Mouse (Mus musculus): ENCODE results near the gene Gpatch2. TPM values are rescaled to one million over a fixed set of nuclear protein-coding genes. Genes with fewer than 3 reads are reported as not detected.

The Gpatch2 gene
- polyA plus RNA-seq, 1 experiment from 2014 or later = 30.8 TPM

- Histone ChIP-seq H3K4me1 (replicated peaks; ENCODE audit: control insufficient read depth, insufficient read depth, low read length) (no peaks in the 10 kb centered on the region), H3K9ac (ENCODE audit: low read length) (no peak overlapping the region), H3K4me2 (ENCODE audit: low read depth, low read length, severe bottlenecking) (no peak overlapping the region), H3K9me3 (ENCODE audit: control insufficient read depth, low read length) (no peaks in the 10 kb centered on the region), H3K27ac (ENCODE audit: low read depth, low read length) (no peak overlapping the region), H3K36me3 (ENCODE audit: control insufficient read depth, insufficient read depth, low read length) (no peaks in the 10 kb centered on the region; the same call in 1 of the 2 replicates), H3K27me3 (ENCODE audit: control insufficient read depth, insufficient read depth, low read length) (no peaks in the 10 kb centered on the region), H3K4me3 (ENCODE audit: low read depth, low read length) (no peak overlapping the region)
- ATAC-seq (replicated peaks; ENCODE audit: low FRiP score) (no peak), DNase-seq (ENCODE audit: low spot score) (no peak)
- WGBS = over 99% methylated on average over 3 of the region's 3 CpGs
Observed at GRCm38 (mm10) chr1:187235161-187235560, 19.9 kb downstream of the Gpatch2 start.

GRCm38 (mm10) chr1:187236296-187236695 is 21.0 kb downstream of the Gpatch2 start:
- H3K4me3 ChIP-seq (ENCODE audit: low read depth, low read length) = no peak overlapping the region
- WGBS = 83% methylated on average over 6 of the region's 6 CpGs
- H3K27me3 ChIP-seq (ENCODE audit: control insufficient read depth, insufficient read depth, low read length) = no peaks in the 10 kb centered on the region
- no peak overlapping the region for H3K4me2 ChIP-seq (ENCODE audit: low read depth, low read length, severe bottlenecking)
- H3K9ac ChIP-seq (ENCODE audit: low read length) = no peak overlapping the region
- no peaks in the 10 kb centered on the region for H3K9me3 ChIP-seq (ENCODE audit: control insufficient read depth, low read length)
- DNase-seq (ENCODE audit: low spot score) = no peak
- no peak overlapping the region for H3K27ac ChIP-seq (ENCODE audit: low read depth, low read length)
- no peaks in the 10 kb centered on the region for H3K4me1 ChIP-seq (replicated peaks; ENCODE audit: control insufficient read depth, insufficient read depth, low read length)
- no peaks in the 10 kb centered on the region; the same call in 1 of the 2 replicates for H3K36me3 ChIP-seq (ENCODE audit: control insufficient read depth, insufficient read depth, low read length)
- no peak for ATAC-seq (replicated peaks; ENCODE audit: low FRiP score)

DNA sequence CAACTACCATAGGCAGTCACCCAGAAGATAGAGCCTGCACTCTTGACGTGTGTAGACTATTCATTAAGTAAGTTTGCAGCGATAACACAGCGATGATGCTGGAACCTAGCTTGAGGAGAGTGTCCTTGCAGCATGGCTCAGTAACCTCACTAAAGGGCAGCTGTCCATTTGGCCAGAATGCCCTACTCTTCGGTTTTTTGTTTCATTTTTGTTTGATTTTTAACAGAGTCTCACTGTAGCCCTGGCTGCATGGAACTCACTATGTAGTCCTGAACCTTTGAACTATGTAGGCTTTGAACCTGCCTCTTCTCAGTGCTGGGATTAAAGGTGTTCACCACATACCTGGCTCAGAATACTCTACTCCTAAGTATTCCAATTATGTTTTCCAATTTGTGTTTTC is 22.8 kb downstream of the Gpatch2 start:
- H3K27ac ChIP-seq (ENCODE audit: low read depth, low read length) = no peak overlapping the region
- no peak overlapping the region for H3K4me2 ChIP-seq (ENCODE audit: low read depth, low read length, severe bottlenecking)
- ATAC-seq (replicated peaks; ENCODE audit: low FRiP score) (no peak), DNase-seq (ENCODE audit: low spot score) (no peak)
- H3K9me3 ChIP-seq (ENCODE audit: control insufficient read depth, low read length) = no peaks in the 10 kb centered on the region
- H3K4me1 ChIP-seq (replicated peaks; ENCODE audit: control insufficient read depth, insufficient read depth, low read length) = no peaks in the 10 kb centered on the region
- no peak overlapping the region for H3K9ac ChIP-seq (ENCODE audit: low read length)
- no peak overlapping the region for H3K4me3 ChIP-seq (ENCODE audit: low read depth, low read length)
- H3K36me3 ChIP-seq (ENCODE audit: control insufficient read depth, insufficient read depth, low read length) = no peaks in the 10 kb centered on the region; the same call in 1 of the 2 replicates
- 97% methylated on average over 4 of the region's 4 CpGs for WGBS
- no peaks in the 10 kb centered on the region for H3K27me3 ChIP-seq (ENCODE audit: control insufficient read depth, insufficient read depth, low read length)

DNA sequence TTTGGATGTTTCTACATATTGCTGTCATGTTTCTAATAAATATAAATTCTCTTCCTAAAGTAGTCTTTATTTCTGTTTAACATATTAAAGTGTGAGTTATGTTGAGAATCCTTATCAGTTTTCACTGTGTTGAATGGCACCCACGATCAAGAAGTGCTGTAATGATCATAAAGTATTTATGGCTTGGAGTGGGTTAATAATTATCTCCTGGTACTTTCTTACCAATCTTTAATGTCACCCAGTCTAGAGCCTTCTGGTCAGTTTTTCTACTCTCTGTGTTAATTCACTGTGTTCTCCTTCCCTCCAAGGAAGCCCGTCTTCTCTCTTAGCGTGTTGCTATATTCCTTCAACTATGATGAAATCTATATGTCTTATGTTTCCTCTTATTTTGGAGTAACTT is 25.0 kb downstream of the Gpatch2 start:
- Histone ChIP-seq H3K4me1 (replicated peaks; ENCODE audit: control insufficient read depth, insufficient read depth, low read length) (no peaks in the 10 kb centered on the region), H3K27me3 (ENCODE audit: control insufficient read depth, insufficient read depth, low read length) (no peaks in the 10 kb centered on the region), H3K4me2 (ENCODE audit: low read depth, low read length, severe bottlenecking) (no peak overlapping the region), H3K4me3 (ENCODE audit: low read depth, low read length) (no peak overlapping the region), H3K9me3 (ENCODE audit: control insufficient read depth, low read length) (no peaks in the 10 kb centered on the region), H3K9ac (ENCODE audit: low read length) (no peak overlapping the region), H3K36me3 (ENCODE audit: control insufficient read depth, insufficient read depth, low read length) (no peaks in the 10 kb centered on the region; the same call in 1 of the 2 replicates), H3K27ac (ENCODE audit: low read depth, low read length) (no peak overlapping the region)
- no peak for ATAC-seq (replicated peaks; ENCODE audit: low FRiP score)
- WGBS = 91% methylated on average over 3 of the region's 3 CpGs
- no peak for DNase-seq (ENCODE audit: low spot score)

DNA sequence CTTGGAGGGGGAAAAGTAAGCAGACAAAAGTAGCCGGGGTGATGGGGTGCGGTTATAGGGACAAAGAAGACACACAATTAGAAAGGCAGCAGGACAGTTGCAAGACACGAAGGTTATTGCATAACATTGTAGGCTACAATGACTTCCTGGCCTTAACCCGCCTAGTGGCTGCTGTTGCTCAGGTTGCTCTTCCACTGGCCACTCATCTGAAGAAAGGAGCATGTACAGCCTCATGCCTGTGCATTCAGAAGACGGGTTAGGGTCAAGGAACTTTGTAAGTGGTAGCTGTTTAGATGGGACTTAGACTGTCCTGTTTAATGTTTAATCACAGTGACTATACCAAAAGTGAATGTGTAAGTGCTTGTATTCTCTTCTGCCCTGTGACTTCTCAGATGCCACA is 26.0 kb downstream of the Gpatch2 start:
- no peaks in the 10 kb centered on the region for H3K9me3 ChIP-seq (ENCODE audit: control insufficient read depth, low read length)
- WGBS = 93% methylated on average over 5 of the region's 5 CpGs
- ATAC-seq (replicated peaks; ENCODE audit: low FRiP score) = no peak

GRCm38 (mm10) chr1:187244734-187245133 is 29.4 kb downstream of the Gpatch2 start:
- H3K9ac ChIP-seq (ENCODE audit: low read length) = no peak overlapping the region
- H3K4me1 ChIP-seq (replicated peaks; ENCODE audit: control insufficient read depth, insufficient read depth, low read length) = no peaks in the 10 kb centered on the region

More for the DNA sequence above, 26.0 kb downstream of the Gpatch2 start:
- no peak overlapping the region for H3K9ac ChIP-seq (ENCODE audit: low read length)
- H3K4me3 ChIP-seq (ENCODE audit: low read depth, low read length) = no peak overlapping the region
- H3K4me2 ChIP-seq (ENCODE audit: low read depth, low read length, severe bottlenecking) = no peak overlapping the region
- H3K36me3 ChIP-seq (ENCODE audit: control insufficient read depth, insufficient read depth, low read length) = no peaks in the 10 kb centered on the region; the same call in 1 of the 2 replicates
- H3K4me1 ChIP-seq (replicated peaks; ENCODE audit: control insufficient read depth, insufficient read depth, low read length) = no peaks in the 10 kb centered on the region
- DNase-seq (ENCODE audit: low spot score) = no peak
- H3K27ac ChIP-seq (ENCODE audit: low read depth, low read length) = no peak overlapping the region
- H3K27me3 ChIP-seq (ENCODE audit: control insufficient read depth, insufficient read depth, low read length) = no peaks in the 10 kb centered on the region

GRCm38 (mm10) chr1:187250741-187251262 is 35.5 kb downstream of the Gpatch2 start:
- Histone ChIP-seq H3K27me3 (ENCODE audit: control insufficient read depth, insufficient read depth, low read length) (no peaks in the 10 kb centered on the region), H3K9me3 (ENCODE audit: control insufficient read depth, low read length) (no peaks in the 10 kb centered on the region), H3K4me2 (ENCODE audit: low read depth, low read length, severe bottlenecking) (no peak overlapping the region), H3K27ac (ENCODE audit: low read depth, low read length) (no peak overlapping the region), H3K4me1 (replicated peaks; ENCODE audit: control insufficient read depth, insufficient read depth, low read length) (no peaks in the 10 kb centered on the region), H3K36me3 (ENCODE audit: control insufficient read depth, insufficient read depth, low read length) (no peaks in the 10 kb centered on the region), H3K4me3 (ENCODE audit: low read depth, low read length) (no peak overlapping the region), H3K9ac (ENCODE audit: low read length) (no peak overlapping the region)
- WGBS = 100% methylated on average over 1 of the region's 1 CpGs
- ATAC-seq (replicated peaks; ENCODE audit: low FRiP score) = no peak
- no peak for DNase-seq (ENCODE audit: low spot score)

More at GRCm38 (mm10) chr1:187244734-187245133, 29.4 kb downstream of the Gpatch2 start:
- Histone ChIP-seq H3K36me3 (ENCODE audit: control insufficient read depth, insufficient read depth, low read length) (no peaks in the 10 kb centered on the region), H3K4me2 (ENCODE audit: low read depth, low read length, severe bottlenecking) (no peak overlapping the region), H3K4me3 (ENCODE audit: low read depth, low read length) (no peak overlapping the region), H3K27me3 (ENCODE audit: control insufficient read depth, insufficient read depth, low read length) (no peaks in the 10 kb centered on the region), H3K27ac (ENCODE audit: low read depth, low read length) (no peak overlapping the region), H3K9me3 (ENCODE audit: control insufficient read depth, low read length) (no peaks in the 10 kb centered on the region)
- 85% methylated on average over 5 of the region's 5 CpGs for WGBS
- no peak for ATAC-seq (replicated peaks; ENCODE audit: low FRiP score)
- DNase-seq (ENCODE audit: low spot score) = no peak

GRCm38 (mm10) chr1:187258756-187259155 is 43.4 kb downstream of the Gpatch2 start:
- Histone ChIP-seq H3K27ac (ENCODE audit: low read depth, low read length) (no peak overlapping the region), H3K4me2 (ENCODE audit: low read depth, low read length, severe bottlenecking) (no peak overlapping the region), H3K36me3 (ENCODE audit: control insufficient read depth, insufficient read depth, low read length) (no peaks in the 10 kb centered on the region), H3K4me3 (ENCODE audit: low read depth, low read length) (no peak overlapping the region), H3K9ac (ENCODE audit: low read length) (no peak overlapping the region), H3K4me1 (replicated peaks; ENCODE audit: control insufficient read depth, insufficient read depth, low read length) (no peaks in the 10 kb centered on the region), H3K9me3 (ENCODE audit: control insufficient read depth, low read length) (no peaks in the 10 kb centered on the region), H3K27me3 (ENCODE audit: control insufficient read depth, insufficient read depth, low read length) (no peaks in the 10 kb centered on the region)
- ATAC-seq (replicated peaks; ENCODE audit: low FRiP score) (no peak), DNase-seq (ENCODE audit: low spot score) (no peak)
- 90% methylated on average over 4 of the region's 4 CpGs for WGBS

DNA sequence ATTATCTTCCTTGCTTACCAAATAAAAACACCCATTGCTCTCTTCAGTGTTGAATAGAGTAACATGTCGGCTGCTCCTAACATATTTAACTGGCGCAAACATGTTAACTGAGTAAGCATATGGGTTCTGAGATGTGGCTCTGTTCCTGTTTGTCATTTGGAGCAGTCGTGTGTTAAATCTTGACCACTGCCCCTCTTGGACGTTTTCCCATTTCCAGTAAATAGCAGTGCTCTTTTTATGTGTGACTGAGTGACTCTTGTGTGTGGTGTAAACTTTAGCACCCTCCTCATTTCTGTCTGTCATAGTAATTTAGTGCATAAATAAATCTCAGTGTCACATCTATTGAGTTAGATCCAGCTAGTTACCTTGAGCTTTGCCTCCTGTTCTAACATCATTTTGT is 52.3 kb downstream of the Gpatch2 start:
- Histone ChIP-seq H3K4me3 (ENCODE audit: low read depth, low read length) (no peak overlapping the region), H3K27me3 (ENCODE audit: control insufficient read depth, insufficient read depth, low read length) (no peaks in the 10 kb centered on the region), H3K9ac (ENCODE audit: low read length) (no peak overlapping the region), H3K4me2 (ENCODE audit: low read depth, low read length, severe bottlenecking) (no peak overlapping the region), H3K9me3 (ENCODE audit: control insufficient read depth, low read length) (no peaks in the 10 kb centered on the region), H3K27ac (ENCODE audit: low read depth, low read length) (no peak overlapping the region), H3K36me3 (ENCODE audit: control insufficient read depth, insufficient read depth, low read length) (no peaks in the 10 kb centered on the region), H3K4me1 (replicated peaks; ENCODE audit: control insufficient read depth, insufficient read depth, low read length) (peaks cover 5% of the 10 kb centered on the region; the same call in 1 of the 2 replicates)
- no peak for ATAC-seq (replicated peaks; ENCODE audit: low FRiP score)
- no peak for DNase-seq (ENCODE audit: low spot score)
- WGBS = 88% methylated on average over 4 of the region's 4 CpGs

All from forebrain, embryonic 11.5 days (tissue).